Mouse (Mus musculus): ENCODE measurements around the gene Noct. TPM values are rescaled to one million over a fixed set of nuclear protein-coding genes. Genes with fewer than 3 reads are reported as not detected.

Gene Noct
- total and polyA plus RNA-seq, 3 experiments, result 8.7 to 13.8 (median 12.0) TPM

GRCm38 (mm10) chr3:51198291-51198690 lies 26.0 kb upstream of the Noct start:
- no peak overlapping the region for H3K27ac ChIP-seq (ENCODE audit: insufficient read depth, low read depth)
- in situ Hi-C loops (cut with MboI; ENCODE audit: low pct_ligation_motif_present, low pct_unique_long_range_greater_than_20kb, low sequenced_read_pairs), result no loop called here
- no peak for TF ChIP-seq PAX5 (IDR thresholded peaks at IDR 0.05; ENCODE audit: low read length)
- no peak overlapping the region for H3K4me3 ChIP-seq (replicated peaks in 1 of 3; ENCODE audit: low read depth in 2 of 3, low read length in 2 of 3, poor library complexity in 1 of 3)
- peaks cover 4% of the 10 kb centered on the region for H3K79me2 ChIP-seq (replicated peaks; ENCODE audit: control insufficient read depth, extremely low read depth, insufficient read depth, poor library complexity, severe bottlenecking)
- dilution Hi-C loops (cut with MboI; ENCODE audit: extremely low pct_ligation_motif_present, extremely low pct_unique_long_range_greater_than_20kb, low sequenced_read_pairs), result no loop called here
- H3K36me3 ChIP-seq (replicated peaks in 1 of 2; ENCODE audit: control insufficient read depth in 1 of 2, insufficient read depth in 1 of 2, low read length in 1 of 2), result peaks cover 11 to 53% of the 10 kb centered on the region in 2 experiments
- peaks cover 5 to 46% of the 10 kb centered on the region in 2 experiments for H3K4me1 ChIP-seq (ENCODE audit: control insufficient read depth in 1 of 2, insufficient read depth in 2 of 2)
- H3K9me3 ChIP-seq (replicated peaks; ENCODE audit: low read length), result peaks cover 6% of the 10 kb centered on the region
- no peak overlapping the region for H3K4me2 ChIP-seq (ENCODE audit: insufficient read depth, low read depth, poor library complexity, severe bottlenecking)
- H3K27me3 ChIP-seq (replicated peaks), result no peaks in the 10 kb centered on the region
- DNase-seq (ENCODE audit: extremely low read depth), result no peak
- no peak overlapping the region for H3K9ac ChIP-seq (ENCODE audit: insufficient read depth, low read depth)

- dilution Hi-C loops (cut with MboI; ENCODE audit: extremely low pct_ligation_motif_present, extremely low pct_unique_long_range_greater_than_20kb, low sequenced_read_pairs), result no loop called here
- in situ Hi-C loops (cut with MboI; ENCODE audit: low pct_ligation_motif_present, low pct_unique_long_range_greater_than_20kb, low sequenced_read_pairs), result no loop called here
- no peak for DNase-seq (ENCODE audit: extremely low read depth)
- Histone ChIP-seq H3K36me3 (replicated peaks in 1 of 2; ENCODE audit: control insufficient read depth in 1 of 2, insufficient read depth in 1 of 2, low read length in 1 of 2) (peaks cover 11 to 61% of the 10 kb centered on the region in 2 experiments), H3K79me2 (replicated peaks; ENCODE audit: control insufficient read depth, extremely low read depth, insufficient read depth, poor library complexity, severe bottlenecking) (peaks cover 4% of the 10 kb centered on the region), H3K4me3 (replicated peaks in 1 of 3; ENCODE audit: low read depth in 2 of 3, low read length in 2 of 3, poor library complexity in 1 of 3) (no peak overlapping the region), H3K27me3 (replicated peaks) (no peaks in the 10 kb centered on the region), H3K9me3 (replicated peaks; ENCODE audit: low read length) (peaks cover 6% of the 10 kb centered on the region), H3K27ac (ENCODE audit: insufficient read depth, low read depth) (no peak overlapping the region), H3K9ac (ENCODE audit: insufficient read depth, low read depth) (no peak overlapping the region), H3K4me1 (ENCODE audit: control insufficient read depth in 1 of 2, insufficient read depth in 2 of 2) (peaks cover 5 to 43% of the 10 kb centered on the region in 2 experiments), H3K4me2 (ENCODE audit: insufficient read depth, low read depth, poor library complexity, severe bottlenecking) (no peak overlapping the region)
- TF ChIP-seq ZNF384 (IDR thresholded peaks at IDR 0.05; ENCODE audit: low read depth, low read length) (no peak), SMC3 (IDR thresholded peaks at IDR 0.05; ENCODE audit: low read depth, low read length) (no peak), KAT2A (IDR thresholded peaks at IDR 0.05; ENCODE audit: insufficient replicate concordance, low read length) (no peak), USF1 (IDR thresholded peaks at IDR 0.05; ENCODE audit: low read depth, low read length) (no peak), RCOR1 (conservative IDR thresholded peaks at IDR 0.05; ENCODE audit: low read depth, low read length) (no peak), JUND (conservative IDR thresholded peaks at IDR 0.05; ENCODE audit: low read depth, low read length) (no peak), POLR2AphosphoS2 (IDR thresholded peaks at IDR 0.05; ENCODE audit: low read depth, low read length) (no peak), ETS1 (conservative IDR thresholded peaks at IDR 0.05; ENCODE audit: low read depth, low read length) (no peak)
Observed at GRCm38 (mm10) chr3:51199130-51199529, 25.1 kb upstream of the Noct start.

GRCm38 (mm10) chr3:51200311-51200710 lies 23.9 kb upstream of the Noct start:
- Histone ChIP-seq H3K27ac (ENCODE audit: insufficient read depth, low read depth) (no peak overlapping the region), H3K36me3 (replicated peaks in 1 of 2; ENCODE audit: control insufficient read depth in 1 of 2, insufficient read depth in 1 of 2, low read length in 1 of 2) (peaks cover 11 to 69% of the 10 kb centered on the region in 2 experiments), H3K4me3 (replicated peaks in 1 of 3; ENCODE audit: low read depth in 2 of 3, low read length in 2 of 3, poor library complexity in 1 of 3) (no peak overlapping the region), H3K9ac (ENCODE audit: insufficient read depth, low read depth) (no peak overlapping the region), H3K79me2 (replicated peaks; ENCODE audit: control insufficient read depth, extremely low read depth, insufficient read depth, poor library complexity, severe bottlenecking) (peaks cover 4% of the 10 kb centered on the region), H3K9me3 (replicated peaks; ENCODE audit: low read length) (peaks cover 6% of the 10 kb centered on the region), H3K4me2 (ENCODE audit: insufficient read depth, low read depth, poor library complexity, severe bottlenecking) (no peak overlapping the region), H3K27me3 (replicated peaks) (no peaks in the 10 kb centered on the region), H3K4me1 (ENCODE audit: control insufficient read depth in 1 of 2, insufficient read depth in 2 of 2) (peaks cover 5 to 32% of the 10 kb centered on the region in 2 experiments)
- dilution Hi-C loops (cut with MboI; ENCODE audit: extremely low pct_ligation_motif_present, extremely low pct_unique_long_range_greater_than_20kb, low sequenced_read_pairs) (no loop called here), in situ Hi-C loops (cut with MboI; ENCODE audit: low pct_ligation_motif_present, low pct_unique_long_range_greater_than_20kb, low sequenced_read_pairs) (loop anchor here (25.0 kb wide), 1 partner anchor 763 kb away; the partner anchor contains the start of gene Slc7a11)
- TF ChIP-seq MYC (IDR thresholded peaks at IDR 0.05; ENCODE audit: low read depth, low read length) (no peak), TBP (conservative IDR thresholded peaks at IDR 0.05; ENCODE audit: low read depth, low read length) (no peak), UBTF (IDR thresholded peaks at IDR 0.05; ENCODE audit: low read depth, low read length) (no peak), RAD21 (IDR thresholded peaks at IDR 0.05; ENCODE audit: low read depth, low read length) (no peak), RCOR1 (conservative IDR thresholded peaks at IDR 0.05; ENCODE audit: low read depth, low read length) (no peak), ELF1 (IDR thresholded peaks at IDR 0.05; ENCODE audit: low read depth, low read length) (no peak), ZKSCAN1 (IDR thresholded peaks at IDR 0.05; ENCODE audit: borderline replicate concordance, low read depth, low read length) (no peak), BHLHE40 (IDR thresholded peaks at IDR 0.05; ENCODE audit: low read depth, low read length) (no peak), NRF1 (IDR thresholded peaks at IDR 0.05; ENCODE audit: low read depth, low read length) (no peak), ETS1 (conservative IDR thresholded peaks at IDR 0.05; ENCODE audit: low read depth, low read length) (no peak), USF1 (IDR thresholded peaks at IDR 0.05; ENCODE audit: low read depth, low read length) (no peak), SIN3A (IDR thresholded peaks at IDR 0.05; ENCODE audit: low read length) (no peak), MEF2A (IDR thresholded peaks at IDR 0.05; ENCODE audit: borderline replicate concordance, low read depth, low read length) (no peak)
- no peak for DNase-seq (ENCODE audit: extremely low read depth)

Measured in CH12.LX (cell line).